Mouse (Mus musculus) left cerebral cortex, adult 2 months (tissue): ENCODE data around the gene Cd38. TPM values are rescaled to one million over a fixed set of nuclear protein-coding genes. Genes with fewer than 3 reads are reported as not detected.

Experiments
- DNase-seq, 2 experiments: peaks; one replicate each; pipeline ENCODE4 v3.0.0; 2021 to 2022; ENCODE audit warnings: low spot score in 2 of 2, mixed read lengths in 1 of 2; ENCODE audit errors: extremely low spot score in 1 of 2
- H3K27ac ChIP-seq: fragments of 200-600 bp; 2 replicates; pipeline ENCODE4 v1.8.1; 2022
- H3K4me3 ChIP-seq: fragments of 200-600 bp; 2 replicates; pipeline ENCODE4 v1.8.1; 2022
- CTCF ChIP-seq: fragments of 200-600 bp; IDR thresholded peaks from 2 replicates; pipeline ENCODE4 v1.8.1; 2022; ENCODE audit warnings: antibody characterized with exemption, mild to moderate bottlenecking, moderate library complexity
- intact Hi-C: fragments of 180-260 bp; cut with DNase I; formaldehyde crosslinking; loops from one replicate; pipeline ENCODE4 v1.15.1; 2025
- total RNA-seq, 2 experiments: library from RNA; stranded (reverse); gene quantifications; 2 replicates each; pipeline ENCODE4 v1.2.3; 2021

Gene Cd38
- total RNA-seq, 2 experiments from 2014 or later: 1.2 to 2.2 TPM

DNA sequence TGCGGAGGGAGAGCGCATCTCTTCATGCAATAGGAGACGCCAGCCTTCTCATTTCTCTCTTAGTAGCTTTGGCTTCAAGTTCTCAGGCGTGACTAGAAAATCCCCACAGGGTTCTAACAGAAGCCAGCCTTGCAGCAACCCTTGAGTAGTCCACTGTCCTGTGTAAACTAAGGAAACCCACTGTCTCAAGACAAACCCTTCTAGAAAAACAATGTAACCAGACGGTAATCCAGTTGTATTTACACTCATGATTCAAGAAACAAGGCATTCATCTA, 26.4 kb upstream of the Cd38 start:
- no peak for TF ChIP-seq CTCF
- Histone ChIP-seq H3K27ac (peak overlapping the region; percentile 4; the same call in 1 of the 2 replicates), H3K4me3 (peak overlapping the region; percentile 29)
- DNase-seq: no peak
- intact Hi-C loops: loop anchor here (5.0 kb wide), 3 partner anchors 50 to 200 kb away; no protein-coding TSS in a partner anchor

DNA sequence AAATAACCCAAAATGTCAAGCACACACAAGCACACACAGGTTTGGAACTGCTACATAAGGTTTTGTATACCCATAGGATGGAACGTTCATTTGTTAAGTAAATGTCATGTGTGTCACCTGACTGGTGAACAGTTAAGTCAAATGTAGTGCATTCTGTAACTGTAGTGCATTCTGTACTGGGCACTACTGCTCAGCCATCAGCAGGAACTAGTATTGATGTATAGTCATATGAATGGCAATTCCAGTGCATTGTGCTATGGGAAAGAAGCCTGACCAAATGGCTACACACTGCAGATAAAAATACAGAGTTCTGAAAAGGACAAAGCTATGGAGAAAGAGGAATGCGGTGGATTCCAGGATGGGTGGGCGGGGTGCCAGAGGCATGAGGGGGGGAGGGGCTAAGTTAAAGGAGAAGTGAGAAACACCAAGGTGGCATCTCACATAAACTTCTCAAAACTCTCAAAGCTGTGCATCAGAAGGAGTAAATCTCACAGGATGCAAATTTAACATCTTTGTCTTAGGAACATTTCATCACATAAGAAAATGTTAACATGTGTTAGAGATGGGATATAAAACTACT, 25.7 kb upstream of the Cd38 start:
- intact Hi-C loops: loop anchor here (5.0 kb wide), 3 partner anchors 50 to 200 kb away; no protein-coding TSS in a partner anchor
- Histone ChIP-seq H3K4me3 (no peak overlapping the region), H3K27ac (no peak overlapping the region)
- no peak for TF ChIP-seq CTCF
- DNase-seq: no peak

DNA sequence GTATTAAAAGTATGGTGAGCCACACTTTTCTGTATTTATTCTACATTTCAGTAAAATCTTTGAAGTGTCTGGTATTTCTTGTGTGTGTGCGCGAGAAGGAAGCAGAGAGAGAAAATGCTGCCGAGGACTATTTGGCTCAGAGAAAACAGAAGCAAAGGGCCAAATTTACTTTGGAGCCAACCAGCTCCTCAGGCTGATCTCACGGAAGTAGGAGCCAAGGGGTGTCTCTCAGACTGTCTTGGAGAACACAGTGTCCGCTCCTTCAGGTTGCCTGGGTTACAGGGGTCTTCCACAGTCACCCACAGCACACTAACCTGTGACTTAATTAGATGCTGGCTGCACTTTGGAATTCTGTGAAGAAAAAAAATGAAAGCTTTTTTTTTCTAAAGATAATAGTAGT, 23.3 kb upstream of the Cd38 start:
- peak in 1 of 2 experiments; percentile 13 for DNase-seq
- intact Hi-C loops: no loop called here
- Histone ChIP-seq H3K4me3 (no peak overlapping the region), H3K27ac (no peak overlapping the region)
- TF ChIP-seq CTCF: no peak

DNA sequence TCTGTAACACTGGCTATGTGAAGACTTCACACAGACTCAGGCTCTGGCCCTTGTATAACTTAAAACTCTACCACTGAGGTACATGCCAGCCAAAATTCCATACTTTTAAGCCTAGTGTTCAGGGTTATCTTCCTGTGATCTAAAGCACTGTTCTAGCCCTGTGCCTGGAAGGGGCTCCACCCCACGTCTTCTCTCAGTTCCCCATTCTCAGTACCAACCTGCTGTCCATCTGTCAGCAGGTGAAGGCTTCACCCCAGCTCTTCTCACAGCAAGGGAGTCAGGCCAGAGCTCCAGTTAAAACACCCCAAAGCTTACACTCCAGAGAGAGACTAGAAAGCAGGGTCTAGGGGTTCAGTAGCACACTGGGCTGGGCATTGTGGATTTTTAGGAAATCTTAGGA, 22.7 kb upstream of the Cd38 start:
- intact Hi-C loops: no loop called here
- Histone ChIP-seq H3K27ac (no peak overlapping the region), H3K4me3 (no peak overlapping the region)
- DNase-seq: no peak
- no peak for TF ChIP-seq CTCF

DNA sequence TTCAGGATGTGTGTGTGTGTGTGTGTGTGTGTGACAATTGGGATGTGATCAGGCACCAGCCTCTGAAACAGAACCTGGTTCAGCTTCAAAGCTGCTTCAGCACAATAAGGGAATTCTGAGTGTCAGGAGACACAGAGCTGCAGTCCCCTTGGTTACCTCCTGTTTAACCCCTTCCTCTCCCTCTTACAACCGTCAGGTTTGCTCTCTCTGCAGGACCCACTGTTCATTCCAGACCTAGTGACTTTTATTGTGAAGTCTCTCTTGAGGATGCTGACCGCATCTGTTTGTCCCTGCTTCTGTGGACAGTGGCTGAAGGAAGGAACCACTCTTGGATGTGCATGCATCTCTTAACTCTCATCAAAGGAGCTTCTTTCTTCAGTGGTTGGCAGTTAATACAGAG, 22.1 kb upstream of the Cd38 start:
- no peak for DNase-seq
- H3K4me3 ChIP-seq: no peak overlapping the region
- intact Hi-C loops: no loop called here
- TF ChIP-seq CTCF: no peak
- H3K27ac ChIP-seq: no peak overlapping the region

DNA sequence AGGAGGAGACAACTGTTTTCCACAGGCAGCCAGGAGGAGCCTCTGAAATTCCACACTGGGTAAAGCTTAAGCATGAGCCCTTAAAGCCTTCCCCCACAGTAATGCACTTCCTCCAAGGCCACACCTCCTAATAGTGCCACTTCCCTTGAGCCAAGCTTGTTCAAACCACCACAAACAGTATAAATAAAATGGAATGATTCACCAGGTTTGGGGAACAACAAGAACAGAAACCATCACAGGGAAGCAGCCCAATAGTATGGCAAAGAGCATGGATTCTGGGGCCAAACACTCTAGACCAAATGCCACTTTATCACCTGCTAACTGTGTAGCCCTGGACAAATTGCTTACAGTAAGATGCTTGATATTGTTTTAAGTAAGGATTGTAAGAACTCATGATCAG, 20.8 kb upstream of the Cd38 start:
- Histone ChIP-seq H3K4me3 (no peak overlapping the region), H3K27ac (no peak overlapping the region)
- DNase-seq: no peak
- TF ChIP-seq CTCF: no peak
- intact Hi-C loops: no loop called here

DNA sequence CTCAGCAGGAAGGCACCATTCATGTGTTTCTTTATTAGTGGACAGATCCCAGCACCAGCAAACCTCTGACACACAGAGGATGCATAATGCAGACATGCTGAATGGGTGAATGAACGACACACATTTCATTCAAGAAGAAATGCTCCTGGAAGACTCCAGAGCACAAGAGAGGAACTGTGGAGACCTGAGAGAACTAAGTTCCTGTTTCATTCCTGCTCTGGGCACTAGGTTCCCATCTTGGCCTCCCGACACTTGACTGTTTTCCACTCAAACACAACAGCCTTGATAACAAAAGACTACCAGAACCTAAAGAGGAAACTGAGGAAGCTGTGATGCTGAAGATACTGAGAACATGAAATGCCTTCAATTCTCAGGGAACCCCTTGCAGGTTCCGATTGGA, 20.1 kb upstream of the Cd38 start:
- no peak overlapping the region for H3K4me3 ChIP-seq
- no peak overlapping the region for H3K27ac ChIP-seq
- DNase-seq: no peak
- TF ChIP-seq CTCF: no peak
- intact Hi-C loops: no loop called here

DNA sequence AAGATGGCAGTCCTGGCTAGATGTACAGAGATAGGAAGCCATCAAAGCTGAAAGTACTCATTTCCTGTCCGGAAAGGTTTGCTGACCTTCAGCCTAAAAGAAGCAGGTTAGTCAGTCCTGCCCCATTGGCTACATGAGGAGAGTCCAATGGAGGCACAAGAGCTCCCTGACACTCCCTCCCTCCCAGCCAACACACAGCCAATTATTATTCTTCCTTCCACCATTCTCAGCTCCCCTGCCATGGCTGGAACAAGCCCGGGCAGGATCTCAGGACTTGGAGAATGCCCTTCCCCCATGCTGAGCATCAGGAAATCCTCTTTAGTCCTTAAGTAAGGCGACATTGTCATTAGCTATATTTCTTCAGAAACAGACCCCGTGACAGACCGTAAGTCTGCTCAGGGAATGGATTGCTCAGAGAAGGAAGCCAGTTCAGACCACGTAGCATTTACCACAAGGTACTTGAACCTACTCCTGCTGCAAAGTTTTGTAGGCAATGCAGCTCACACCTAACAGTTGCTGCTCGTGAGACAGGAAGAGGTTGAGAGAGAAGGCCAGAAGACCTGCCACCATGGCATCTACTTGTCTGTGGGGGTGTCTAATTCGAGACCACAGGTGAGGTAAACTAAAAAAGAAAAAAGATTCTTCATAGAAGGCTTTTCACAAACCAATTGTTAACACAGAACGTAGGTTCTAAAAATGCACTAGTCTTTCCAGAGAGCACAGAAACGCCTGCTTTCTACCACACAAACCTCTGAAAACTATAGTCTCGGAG, 15.1 kb upstream of the Cd38 start:
- H3K27ac ChIP-seq: no peak overlapping the region
- no peak for DNase-seq
- intact Hi-C loops: no loop called here
- H3K4me3 ChIP-seq: no peak overlapping the region
- no peak for TF ChIP-seq CTCF

DNA sequence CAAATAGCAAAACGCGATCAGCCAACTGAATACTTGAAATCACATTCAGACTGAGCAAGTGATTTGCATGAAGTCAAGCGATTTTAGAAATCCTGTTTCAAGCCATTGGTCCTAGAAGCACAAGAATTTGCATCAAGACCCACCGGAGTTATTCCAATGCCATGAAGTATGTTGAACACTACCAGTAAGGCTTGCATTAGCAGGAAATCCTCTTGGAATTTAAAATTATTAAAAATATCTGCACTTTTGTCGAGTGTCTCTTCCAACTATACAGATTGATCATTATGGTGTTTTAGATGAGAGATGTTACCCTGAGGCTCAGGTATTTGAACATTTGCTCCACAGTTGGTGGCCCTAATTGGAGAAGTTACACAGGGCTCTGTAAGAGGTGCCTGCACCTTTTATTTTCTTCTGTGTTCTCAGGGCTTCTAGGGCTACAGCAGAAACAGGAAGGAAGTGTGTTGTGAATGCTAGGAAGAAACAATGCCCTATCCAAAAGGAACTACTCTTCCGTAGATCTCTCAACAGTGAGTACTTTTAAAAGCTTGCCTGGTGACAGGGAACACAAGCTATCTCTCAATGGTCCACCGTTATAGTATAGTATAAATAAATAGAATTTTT, 14.4 kb upstream of the Cd38 start:
- H3K4me3 ChIP-seq: no peak overlapping the region
- intact Hi-C loops: no loop called here
- no peak for DNase-seq
- no peak overlapping the region for H3K27ac ChIP-seq
- TF ChIP-seq CTCF: no peak

DNA sequence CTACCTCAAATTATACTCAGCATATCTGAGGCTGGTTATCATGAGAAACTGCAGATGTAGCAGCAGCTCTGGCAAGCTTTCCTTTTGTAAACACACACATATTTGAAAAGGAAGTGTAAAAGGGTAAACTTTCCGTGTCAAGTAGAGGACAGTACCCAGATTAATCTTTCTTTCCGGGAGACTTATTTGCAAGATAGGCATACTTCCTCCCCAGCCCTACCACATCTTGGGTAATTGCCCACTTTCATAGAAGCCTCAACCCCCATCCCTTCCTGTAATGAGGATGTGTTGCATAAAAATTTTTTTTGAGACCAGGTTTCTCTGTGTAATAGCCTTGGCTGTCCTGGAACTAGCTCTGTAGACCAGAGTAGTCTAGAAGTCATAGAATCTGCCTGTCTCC, 12.6 kb upstream of the Cd38 start:
- Histone ChIP-seq H3K27ac (no peak overlapping the region), H3K4me3 (no peak overlapping the region)
- intact Hi-C loops: no loop called here
- no peak for TF ChIP-seq CTCF
- no peak for DNase-seq

DNA sequence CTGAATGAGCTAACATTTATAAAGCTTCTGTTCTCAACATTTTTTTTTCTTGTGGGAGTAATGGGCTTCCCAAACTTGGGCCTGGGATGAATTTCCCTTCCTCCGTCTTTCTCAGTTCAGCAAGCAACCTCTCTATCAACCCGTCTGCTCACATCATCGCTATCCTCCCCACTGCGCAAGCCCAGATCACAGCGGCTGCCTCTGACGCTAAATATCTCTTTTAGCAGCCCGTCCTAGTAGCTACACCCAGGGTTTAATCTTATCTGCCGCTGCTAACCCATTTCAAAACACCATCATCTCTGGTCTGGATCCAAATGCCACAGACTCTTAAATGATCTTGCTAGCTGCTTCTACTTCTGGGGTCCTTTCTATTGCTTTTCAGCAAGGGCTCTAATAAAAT, 8.7 kb upstream of the Cd38 start:
- H3K4me3 ChIP-seq: no peak overlapping the region
- no peak for DNase-seq
- intact Hi-C loops: no loop called here
- TF ChIP-seq CTCF: no peak
- no peak overlapping the region for H3K27ac ChIP-seq

DNA sequence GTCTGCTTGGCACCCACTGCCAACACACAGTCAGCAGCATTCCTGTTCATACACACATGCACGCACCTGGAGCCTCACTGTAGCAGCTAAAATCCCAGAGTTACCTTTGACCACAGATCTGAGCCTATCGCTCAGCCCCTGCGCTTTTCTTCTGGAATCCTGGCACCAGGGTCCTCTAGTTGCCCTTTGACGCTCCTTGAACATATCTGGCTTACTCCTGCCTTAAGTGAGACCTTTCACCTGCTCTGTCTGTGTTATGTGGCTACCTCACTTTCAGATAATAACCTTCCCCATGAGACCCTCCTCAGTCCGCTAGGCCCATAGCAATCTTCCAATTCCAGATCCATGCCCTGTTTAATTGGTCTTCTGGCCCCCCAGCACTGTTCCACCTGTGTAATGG, 8.3 kb upstream of the Cd38 start:
- Histone ChIP-seq H3K4me3 (no peak overlapping the region), H3K27ac (no peak overlapping the region)
- intact Hi-C loops: no loop called here
- DNase-seq: no peak
- no peak for TF ChIP-seq CTCF
